Mouse (Mus musculus): ENCODE data around the gene Pip4k2a. TPM values are rescaled to one million over a fixed set of nuclear protein-coding genes. Genes with fewer than 3 reads are reported as not detected.
A peak's percentile ranks its signal among the peaks of the same experiment; 100 is the strongest.

Gene Pip4k2a
- polyA plus RNA-seq, 1 experiment from 2014 or later, result 14.3 TPM

- H3K9ac ChIP-seq (ENCODE audit: low read depth, low read length), result no peak overlapping the region
- no peaks in the 10 kb centered on the region for H3K36me3 ChIP-seq (ENCODE audit: control insufficient read depth, insufficient read depth, low read length)
- no peaks in the 10 kb centered on the region for H3K9me3 ChIP-seq (ENCODE audit: control insufficient read depth, low read length)
- H3K4me2 ChIP-seq (replicated peaks; ENCODE audit: low read depth, low read length), result no peak overlapping the region
- peak overlapping the region; percentile 1; the same call in 1 of the 2 replicates for H3K27ac ChIP-seq (ENCODE audit: low read depth, low read length)
- H3K27me3 ChIP-seq (ENCODE audit: control insufficient read depth, insufficient read depth, low read length), result no peaks in the 10 kb centered on the region
- no peak overlapping the region for H3K4me3 ChIP-seq (ENCODE audit: low read length)
- ATAC-seq (ENCODE audit: low FRiP score, low TSS enrichment), result peak; percentile 89
- peaks cover 56% of the 10 kb centered on the region for H3K4me1 ChIP-seq (ENCODE audit: control insufficient read depth, insufficient read depth, low read length)
- WGBS, result 24% methylated on average over 5 of the region's 5 CpGs
Observed at GRCm38 (mm10) chr2:18919797-18920354, 78.0 kb downstream of the Pip4k2a start.

DNA sequence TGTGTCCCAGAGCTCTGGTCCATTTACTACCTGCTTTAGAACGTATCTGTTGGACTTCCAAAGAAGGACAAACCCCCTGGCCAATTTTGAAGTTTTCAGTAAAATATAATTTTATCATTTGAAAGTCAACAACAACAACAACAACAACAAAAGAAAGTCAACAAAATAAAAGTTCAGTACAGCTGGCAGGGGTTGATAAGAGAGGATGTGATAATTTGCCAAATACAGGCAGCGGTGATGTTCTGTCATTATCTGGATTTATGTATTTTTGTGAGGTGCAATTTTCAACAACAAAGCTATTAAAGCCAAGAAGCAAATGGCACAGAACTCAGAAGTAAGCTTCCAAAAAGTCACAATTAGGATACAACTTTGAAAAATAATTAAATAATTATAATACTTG is 80.1 kb downstream of the Pip4k2a start:
- H3K27ac ChIP-seq (ENCODE audit: low read depth, low read length), result no peak overlapping the region
- peaks cover 52% of the 10 kb centered on the region for H3K4me1 ChIP-seq (ENCODE audit: control insufficient read depth, insufficient read depth, low read length)
- H3K27me3 ChIP-seq (ENCODE audit: control insufficient read depth, insufficient read depth, low read length), result no peaks in the 10 kb centered on the region
- H3K9ac ChIP-seq (ENCODE audit: low read depth, low read length), result no peak overlapping the region
- H3K36me3 ChIP-seq (ENCODE audit: control insufficient read depth, insufficient read depth, low read length), result no peaks in the 10 kb centered on the region
- no peak overlapping the region for H3K4me2 ChIP-seq (replicated peaks; ENCODE audit: low read depth, low read length)
- no peaks in the 10 kb centered on the region for H3K9me3 ChIP-seq (ENCODE audit: control insufficient read depth, low read length)
- no peak overlapping the region for H3K4me3 ChIP-seq (ENCODE audit: low read length)
- WGBS, result 86% methylated on average over 2 of the region's 2 CpGs
- ATAC-seq (ENCODE audit: low FRiP score, low TSS enrichment), result no peak

- no peaks in the 10 kb centered on the region for H3K27me3 ChIP-seq (ENCODE audit: control insufficient read depth, insufficient read depth, low read length)
- no peak overlapping the region for H3K9ac ChIP-seq (ENCODE audit: low read depth, low read length)
- H3K9me3 ChIP-seq (ENCODE audit: control insufficient read depth, low read length), result no peaks in the 10 kb centered on the region
- H3K36me3 ChIP-seq (ENCODE audit: control insufficient read depth, insufficient read depth, low read length), result no peaks in the 10 kb centered on the region
- no peak overlapping the region for H3K27ac ChIP-seq (ENCODE audit: low read depth, low read length)
- no peak overlapping the region for H3K4me2 ChIP-seq (replicated peaks; ENCODE audit: low read depth, low read length)
- no peak for ATAC-seq (ENCODE audit: low FRiP score, low TSS enrichment)
- no peak overlapping the region for H3K4me3 ChIP-seq (ENCODE audit: low read length)
- 73% methylated on average over 1 of the region's 1 CpGs for WGBS
- H3K4me1 ChIP-seq (ENCODE audit: control insufficient read depth, insufficient read depth, low read length), result peaks cover 52% of the 10 kb centered on the region
Observed at GRCm38 (mm10) chr2:18917380-18917750, 80.6 kb downstream of the Pip4k2a start.

GRCm38 (mm10) chr2:18916615-18917379 is 81.1 kb downstream of the Pip4k2a start:
- no peak overlapping the region for H3K9ac ChIP-seq (ENCODE audit: low read depth, low read length)
- H3K9me3 ChIP-seq (ENCODE audit: control insufficient read depth, low read length), result no peaks in the 10 kb centered on the region
- H3K36me3 ChIP-seq (ENCODE audit: control insufficient read depth, insufficient read depth, low read length), result no peaks in the 10 kb centered on the region
- peaks cover 52% of the 10 kb centered on the region for H3K4me1 ChIP-seq (ENCODE audit: control insufficient read depth, insufficient read depth, low read length)
- H3K27ac ChIP-seq (ENCODE audit: low read depth, low read length), result no peak overlapping the region
- WGBS, result 80% methylated on average over 14 of the region's 14 CpGs
- H3K27me3 ChIP-seq (ENCODE audit: control insufficient read depth, insufficient read depth, low read length), result no peaks in the 10 kb centered on the region
- H3K4me3 ChIP-seq (ENCODE audit: low read length), result no peak overlapping the region
- no peak overlapping the region for H3K4me2 ChIP-seq (replicated peaks; ENCODE audit: low read depth, low read length)
- ATAC-seq (ENCODE audit: low FRiP score, low TSS enrichment), result no peak

DNA sequence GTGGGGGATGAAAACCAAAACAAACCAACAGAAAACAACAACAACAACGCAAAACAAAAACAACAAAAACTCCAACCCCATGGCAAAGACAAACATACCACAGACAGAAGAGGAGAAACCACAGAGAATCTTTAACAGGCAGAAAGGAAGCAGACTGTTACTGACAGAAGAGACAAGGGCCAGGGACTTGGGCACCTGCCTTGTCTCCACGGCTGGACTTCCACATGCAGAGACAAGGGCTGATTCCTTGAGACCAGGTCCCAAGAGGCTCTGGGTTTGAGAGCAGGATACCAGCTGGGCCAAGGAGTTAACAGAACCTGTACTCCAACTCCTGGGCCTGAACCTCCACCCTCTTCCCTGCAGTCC is 81.9 kb downstream of the Pip4k2a start:
- 63% methylated on average over 2 of the region's 2 CpGs for WGBS
- H3K4me1 ChIP-seq (ENCODE audit: control insufficient read depth, insufficient read depth, low read length), result peaks cover 47% of the 10 kb centered on the region

DNA sequence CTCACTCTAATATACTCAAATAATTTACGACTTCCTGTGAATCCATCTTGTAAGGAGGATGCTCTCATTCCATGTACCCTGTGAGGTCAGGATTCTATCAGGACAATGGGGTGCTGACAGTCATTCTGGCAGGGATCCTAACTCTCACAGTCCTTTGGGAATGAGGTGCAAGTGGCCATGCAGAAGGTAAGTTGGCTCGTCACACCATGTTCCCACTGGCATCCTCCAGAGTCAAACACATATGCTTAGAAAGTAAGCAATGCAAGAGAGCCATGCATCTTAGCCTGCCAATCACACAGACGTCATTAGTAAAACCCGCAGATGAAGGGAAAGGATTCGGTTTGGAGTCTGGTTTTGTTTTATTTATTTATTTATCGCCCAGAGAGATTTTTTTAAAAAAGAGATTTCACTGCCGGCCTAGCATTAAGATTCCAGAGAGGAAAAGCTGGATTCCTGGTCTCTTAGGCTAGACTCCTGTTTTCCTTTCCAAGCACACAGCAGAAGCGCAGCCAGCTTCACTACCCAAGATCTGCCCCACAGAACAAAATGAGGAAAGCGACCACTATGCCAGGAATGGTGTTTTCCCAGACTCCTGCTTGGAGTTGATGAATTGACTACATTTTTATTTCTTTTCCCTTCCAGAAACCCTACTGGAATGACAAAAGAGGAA is 82.4 kb downstream of the Pip4k2a start:
- H3K9ac ChIP-seq (ENCODE audit: low read depth, low read length), result no peak overlapping the region
- H3K4me2 ChIP-seq (replicated peaks; ENCODE audit: low read depth, low read length), result no peak overlapping the region
- no peaks in the 10 kb centered on the region for H3K27me3 ChIP-seq (ENCODE audit: control insufficient read depth, insufficient read depth, low read length)
- WGBS, result 66% methylated on average over 9 of the region's 9 CpGs
- no peak overlapping the region for H3K4me3 ChIP-seq (ENCODE audit: low read length)
- peak overlapping the region; percentile 47 for H3K27ac ChIP-seq (ENCODE audit: low read depth, low read length)
- H3K4me1 ChIP-seq (ENCODE audit: control insufficient read depth, insufficient read depth, low read length), result peaks cover 42% of the 10 kb centered on the region
- no peaks in the 10 kb centered on the region for H3K9me3 ChIP-seq (ENCODE audit: control insufficient read depth, low read length)
- no peak for ATAC-seq (ENCODE audit: low FRiP score, low TSS enrichment)
- no peaks in the 10 kb centered on the region for H3K36me3 ChIP-seq (ENCODE audit: control insufficient read depth, insufficient read depth, low read length)

More for the DNA sequence above, 81.9 kb downstream of the Pip4k2a start:
- Histone ChIP-seq H3K27me3 (ENCODE audit: control insufficient read depth, insufficient read depth, low read length) (no peaks in the 10 kb centered on the region), H3K9me3 (ENCODE audit: control insufficient read depth, low read length) (no peaks in the 10 kb centered on the region), H3K27ac (ENCODE audit: low read depth, low read length) (0 out of 2 replicates have a peak overlapping the region, but pooled peaks have one; percentile 47), H3K9ac (ENCODE audit: low read depth, low read length) (no peak overlapping the region), H3K36me3 (ENCODE audit: control insufficient read depth, insufficient read depth, low read length) (no peaks in the 10 kb centered on the region), H3K4me2 (replicated peaks; ENCODE audit: low read depth, low read length) (no peak overlapping the region), H3K4me3 (ENCODE audit: low read length) (no peak overlapping the region)
- no peak for ATAC-seq (ENCODE audit: low FRiP score, low TSS enrichment)

GRCm38 (mm10) chr2:18914750-18915149 is 83.2 kb downstream of the Pip4k2a start:
- no peak overlapping the region for H3K4me3 ChIP-seq (ENCODE audit: low read length)
- H3K27me3 ChIP-seq (ENCODE audit: control insufficient read depth, insufficient read depth, low read length), result no peaks in the 10 kb centered on the region
- H3K4me1 ChIP-seq (ENCODE audit: control insufficient read depth, insufficient read depth, low read length), result peaks cover 38% of the 10 kb centered on the region
- H3K9me3 ChIP-seq (ENCODE audit: control insufficient read depth, low read length), result no peaks in the 10 kb centered on the region
- no peaks in the 10 kb centered on the region for H3K36me3 ChIP-seq (ENCODE audit: control insufficient read depth, insufficient read depth, low read length)
- H3K27ac ChIP-seq (ENCODE audit: low read depth, low read length), result no peak overlapping the region
- no peak for ATAC-seq (ENCODE audit: low FRiP score, low TSS enrichment)
- H3K4me2 ChIP-seq (replicated peaks; ENCODE audit: low read depth, low read length), result no peak overlapping the region
- WGBS, result 56% methylated on average over 2 of the region's 2 CpGs
- no peak overlapping the region for H3K9ac ChIP-seq (ENCODE audit: low read depth, low read length)

DNA sequence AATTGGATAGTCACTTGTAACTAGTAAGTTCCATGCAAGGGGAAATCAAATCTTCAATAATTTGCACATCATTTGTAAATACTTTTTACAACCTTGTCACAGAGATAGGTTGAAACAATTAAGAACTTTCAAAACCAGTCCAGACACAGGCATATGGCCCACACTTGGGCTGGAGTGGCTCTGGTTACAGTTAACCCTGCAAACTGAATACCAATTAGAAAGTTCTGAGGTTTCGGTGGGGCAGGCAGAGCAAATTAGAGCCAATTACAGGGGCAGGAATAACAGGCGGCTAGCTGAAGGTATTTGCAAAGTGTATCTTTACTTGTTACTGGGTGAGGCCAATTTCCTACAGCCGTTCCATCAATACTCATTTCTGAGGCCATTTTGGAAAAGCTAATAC is 84.3 kb downstream of the Pip4k2a start:
- no peak for ATAC-seq (ENCODE audit: low FRiP score, low TSS enrichment)

More for the DNA sequence above, 84.3 kb downstream of the Pip4k2a start:
- H3K4me2 ChIP-seq (replicated peaks; ENCODE audit: low read depth, low read length), result no peak overlapping the region
- H3K9me3 ChIP-seq (ENCODE audit: control insufficient read depth, low read length), result no peaks in the 10 kb centered on the region
- peaks cover 28% of the 10 kb centered on the region for H3K4me1 ChIP-seq (ENCODE audit: control insufficient read depth, insufficient read depth, low read length)
- 61% methylated on average over 3 of the region's 3 CpGs for WGBS
- H3K27me3 ChIP-seq (ENCODE audit: control insufficient read depth, insufficient read depth, low read length), result no peaks in the 10 kb centered on the region
- no peak overlapping the region for H3K27ac ChIP-seq (ENCODE audit: low read depth, low read length)
- no peak overlapping the region for H3K4me3 ChIP-seq (ENCODE audit: low read length)
- H3K36me3 ChIP-seq (ENCODE audit: control insufficient read depth, insufficient read depth, low read length), result no peaks in the 10 kb centered on the region
- no peak overlapping the region for H3K9ac ChIP-seq (ENCODE audit: low read depth, low read length)
